In genomic region chr13:21472427-21472826, GRCm38 (mm10) we compare ENCODE assay signal across 35 mouse cellular contexts. TPM values are rescaled to one million over a fixed set of nuclear protein-coding genes. Genes with fewer than 3 reads are reported as not detected.
DNase-seq lines count a peak whose midpoint lies in the region; ATAC-seq lines count a peak whose summit lies in the region.
"Had no signal": no experiment of that assay in that cellular context is flagged by ENCODE, and none has a peak within 500 bp of the region (broad histone marks: within the 10 kb centered on the region; RNA-seq: fewer than 3 reads in every experiment).

No protein-coding gene starts in this region.

- peaks cover 60% of the 10 kb centered on the region for H3K4me1 ChIP-seq in erythroblast, embryonic 14.5 days (ENCODE audit: control insufficient read depth)
- H3K4me1 ChIP-seq in heart, embryonic 11.5 days (ENCODE audit: control insufficient read depth, insufficient read depth, low read length): 0 out of 2 replicates have a peak, but pooled peaks cover 2% of the 10 kb centered on the region
- H3K4me1 ChIP-seq: intestine, embryonic 15.5 days had no signal

- peak overlapping the region; percentile 15; the same call in 1 of the 2 replicates for H3K4me2 ChIP-seq in heart, embryonic 11.5 days
- H3K4me2 ChIP-seq: heart, embryonic 13.5 days; hindbrain, embryonic 13.5 days; intestine, embryonic 15.5 days had no signal

- peak overlapping the region; percentile 44; the same call in 1 of the 2 replicates for H3K9ac ChIP-seq in heart, embryonic 11.5 days (ENCODE audit: low read depth, low read length)
- H3K9ac ChIP-seq: forebrain, postnatal 0 days; heart, embryonic 13.5 days; hindbrain, embryonic 13.5 days; intestine, embryonic 15.5 days had no signal

- WGBS in heart, embryonic 11.5 days (ENCODE audit: insufficient replicate concordance): 21% methylated on average over 4 of the region's 4 CpGs

- DNase-seq in heart, postnatal 4 days: no peak
- peak; percentile 49 for DNase-seq in c-Kit-positive CD71-positive TER-119-positive erythroid progenitor cells, embryonic 14.5 days (ENCODE audit: low spot score)
- DNase-seq in left cerebral cortex, postnatal 25 days (ENCODE audit: low spot score in 2 of 2): no peak
- no peak for DNase-seq in thymus, postnatal 4 days
- DNase-seq: adrenal gland, adult 8-10 months; adrenal gland, postnatal 25 days; B cell, adult 2 months; cerebellum, adult 11 months; cerebellum, adult 2 months; cerebellum, adult 9-11 months; cerebellum, postnatal 25 days; forebrain, postnatal 0 days; gastrocnemius, adult 2 months; gastrocnemius, postnatal 14 days; heart, adult 18-20 months; kidney, adult 11 months had no signal

- no peaks in the 10 kb centered on the region for H3K9me3 ChIP-seq in erythroblast, embryonic 14.5 days (ENCODE audit: control insufficient read depth, low read length)
- no peaks in the 10 kb centered on the region for H3K9me3 ChIP-seq in heart, embryonic 11.5 days (replicated peaks; ENCODE audit: control insufficient read depth, low read length)
- H3K9me3 ChIP-seq: G1E; heart, embryonic 13.5 days; hindbrain, embryonic 13.5 days; intestine, embryonic 15.5 days had no signal

- peak overlapping the region; percentile 40 for H3K4me3 ChIP-seq in erythroblast, embryonic 14.5 days (replicated peaks)
- no peak overlapping the region for H3K4me3 ChIP-seq in heart, embryonic 11.5 days (ENCODE audit: low read depth, low read length)
- H3K4me3 ChIP-seq: gastrocnemius, adult 2 months; heart, embryonic 13.5 days; hindbrain, embryonic 10.5 days; hindbrain, embryonic 13.5 days; intestine, embryonic 15.5 days had no signal

- no peak overlapping the region for H3K27ac ChIP-seq in heart, embryonic 11.5 days (ENCODE audit: low read depth, low read length)
- H3K27ac ChIP-seq: gastrocnemius, adult 2 months; heart, embryonic 13.5 days; hindbrain, embryonic 10.5 days; hindbrain, embryonic 13.5 days; intestine, embryonic 15.5 days had no signal

- H3K27me3 ChIP-seq in erythroblast, embryonic 14.5 days (ENCODE audit: control insufficient read depth): no peaks in the 10 kb centered on the region; the same call in 1 of the 2 replicates
- H3K27me3 ChIP-seq in heart, embryonic 11.5 days (ENCODE audit: control insufficient read depth, insufficient read depth, low read length): no peaks in the 10 kb centered on the region
- H3K27me3 ChIP-seq: heart, embryonic 13.5 days; intestine, embryonic 15.5 days had no signal

- ATAC-seq in erythroblast, adult 5-6 weeks (replicated peaks; ENCODE audit: low FRiP score, poor library complexity, severe bottlenecking): no peak
- ATAC-seq in heart, embryonic 11.5 days (replicated peaks; ENCODE audit: insufficient number of reproducible peaks, low FRiP score, low TSS enrichment): no peak
- ATAC-seq: activated CD4-positive, CD25-positive, alpha-beta regulatory T cell, adult 4 months; forebrain, embryonic 14.5 days; forebrain, postnatal 0 days; hindbrain, embryonic 16.5 days; intestine, embryonic 15.5 days had no signal

- intact Hi-C loops in left cerebral cortex, postnatal 25 days (cut with DNase I): no loop called here

- H3K36me3 ChIP-seq in erythroblast, embryonic 14.5 days (ENCODE audit: control insufficient read depth): no peaks in the 10 kb centered on the region
- no peaks in the 10 kb centered on the region for H3K36me3 ChIP-seq in heart, embryonic 11.5 days (ENCODE audit: control insufficient read depth, insufficient read depth, low read length)
- H3K36me3 ChIP-seq: G1E; heart, embryonic 13.5 days; hindbrain, embryonic 10.5 days; hindbrain, embryonic 13.5 days; intestine, embryonic 15.5 days had no signal

RNA-seq across cellular contexts. Expression of gene Nkapl, which starts 4.1 kb away (rescaled TPM):
- polyA plus RNA-seq in erythroblast, embryonic 14.5 days (2012): 0.37 and 0.41 TPM in 2 replicates
- total RNA-seq in erythroblast, adult 5-6 weeks (2015; ENCODE audit: low replicate concordance): 1.3 TPM in 1 of 2 replicates, not detected in the other
- total RNA-seq in erythroblast, adult 5-6 weeks (2017; ENCODE audit: low replicate concordance): not detected in 2 replicates
- 2.0 and 2.6 TPM in 2 replicates for polyA plus RNA-seq in heart, embryonic 11.5 days (2014; fragmentation: Nextera tagmentation; extraction: Ambion mirVana)
- total RNA-seq in heart, postnatal 4 days (2021): under 1 TPM; 0.47 to 0.91 TPM
- total RNA-seq in left cerebral cortex, postnatal 25 days (2021): 1 to 10 TPM in 1 of 2 experiments, under 1 TPM in 1; 0.96 to 1.1 TPM
- total RNA-seq: common myeloid progenitor, adult 5-6 weeks had no signal
- polyA plus RNA-seq: activated CD4-positive, CD25-positive, alpha-beta regulatory T cell, adult 4 months had no signal

RNA-seq across cellular contexts. Expression of gene Zkscan4, which starts 6.3 kb away (rescaled TPM):
- 0.01 TPM in 1 of 2 replicates, not detected in the other for polyA plus RNA-seq in erythroblast, embryonic 14.5 days (2012)
- total RNA-seq in erythroblast, adult 5-6 weeks (2015; ENCODE audit: low replicate concordance): not detected in 2 replicates
- not detected in 2 replicates for total RNA-seq in erythroblast, adult 5-6 weeks (2017; ENCODE audit: low replicate concordance)
- 1.2 and 1.8 TPM in 2 replicates for polyA plus RNA-seq in heart, embryonic 11.5 days (2014; fragmentation: Nextera tagmentation; extraction: Ambion mirVana)
- total RNA-seq in heart, postnatal 4 days (2021): 1 to 10 TPM; 1.1 to 1.4 TPM
- total RNA-seq in left cerebral cortex, postnatal 25 days (2021): 1 to 10 TPM; 5.6 to 6.7 TPM
- total RNA-seq: CH12.LX had no signal
- polyA plus RNA-seq: activated CD4-positive, CD25-positive, alpha-beta regulatory T cell, adult 4 months; G1E had no signal

RNA-seq across cellular contexts. Expression of gene Gm10065, which starts 6.8 kb away (rescaled TPM):
- polyA plus RNA-seq in erythroblast, embryonic 14.5 days (2012): not detected in 2 replicates
- not detected in 2 replicates for total RNA-seq in erythroblast, adult 5-6 weeks (2015; ENCODE audit: low replicate concordance)
- not detected in 2 replicates for total RNA-seq in erythroblast, adult 5-6 weeks (2017; ENCODE audit: low replicate concordance)
- not detected in 2 replicates for polyA plus RNA-seq in heart, embryonic 11.5 days (2014; fragmentation: Nextera tagmentation; extraction: Ambion mirVana)
- not detected for total RNA-seq in heart, postnatal 4 days (2021)
- total RNA-seq in left cerebral cortex, postnatal 25 days (2021): not detected
- total RNA-seq: adrenal gland, adult 8-10 months; adrenal gland, postnatal 25 days; CH12.LX; common myeloid progenitor, adult 5-6 weeks; forebrain, postnatal 0 days; gastrocnemius, adult 2 months; gastrocnemius, postnatal 14 days; gastrocnemius, postnatal 4 days; heart, adult 18-20 months; heart, postnatal 25 days had no signal
- polyA plus RNA-seq: activated CD4-positive, CD25-positive, alpha-beta regulatory T cell, adult 4 months; cerebellum, adult 2 months; embryonic facial prominence, embryonic 11.5 days; embryonic facial prominence, embryonic 14.5 days; forebrain, embryonic 14.5 days; forebrain, postnatal 0 days; frontal cortex, adult 2 months; G1E; heart, embryonic 13.5 days; heart, embryonic 16.5 days; hindbrain, embryonic 13.5 days; hindbrain, embryonic 16.5 days; intestine, embryonic 15.5 days had no signal

RNA-seq across cellular contexts. Expression of gene Zscan26, which starts 18.9 kb away (rescaled TPM):
- polyA plus RNA-seq in erythroblast, embryonic 14.5 days (2012): 0.08 and 0.09 TPM in 2 replicates
- 3.8 and 4.8 TPM in 2 replicates for total RNA-seq in erythroblast, adult 5-6 weeks (2015; ENCODE audit: low replicate concordance)
- 1.7 and 2.2 TPM in 2 replicates for total RNA-seq in erythroblast, adult 5-6 weeks (2017; ENCODE audit: low replicate concordance)
- 20.3 and 26.7 TPM in 2 replicates for polyA plus RNA-seq in heart, embryonic 11.5 days (2014; fragmentation: Nextera tagmentation; extraction: Ambion mirVana)
- 10 to 100 TPM; 17.7 to 19.1 TPM for total RNA-seq in heart, postnatal 4 days (2021)
- 10 to 100 TPM; 48.3 to 51.3 TPM for total RNA-seq in left cerebral cortex, postnatal 25 days (2021)

RNA-seq across cellular contexts. Expression of gene AK157302, which starts 22.6 kb away (rescaled TPM):
- 0.05 and 0.06 TPM in 2 replicates for polyA plus RNA-seq in erythroblast, embryonic 14.5 days (2012)
- total RNA-seq in erythroblast, adult 5-6 weeks (2015; ENCODE audit: low replicate concordance): 0.77 and 5.6 TPM in 2 replicates
- total RNA-seq in erythroblast, adult 5-6 weeks (2017; ENCODE audit: low replicate concordance): 7.8 and 15.1 TPM in 2 replicates
- 0.14 and 0.46 TPM in 2 replicates for polyA plus RNA-seq in heart, embryonic 11.5 days (2014; fragmentation: Nextera tagmentation; extraction: Ambion mirVana)
- 10 to 100 TPM; 21.1 to 21.9 TPM for total RNA-seq in heart, postnatal 4 days (2021)
- 10 to 100 TPM; 21.6 to 23.1 TPM for total RNA-seq in left cerebral cortex, postnatal 25 days (2021)
